Mouse (Mus musculus) kidney, embryonic 16.5 days (tissue): ENCODE measurements at regions not wholly inside any gene's neighbourhood (a gene's known extent, or its start where the extent isn't known, plus 50 kb on each side); places are given as distances from the start of the nearest gene placed in this dataset.

Experiments used
- ATAC-seq: fragments of 200-750 bp; cut with Nextera tagmentation; 2 replicates; pipeline ENCODE4 v1.8.0; 2017; ENCODE audit warnings: moderate TSS enrichment; ENCODE audit not compliant: low FRiP score, low TSS enrichment
- H3K27ac ChIP-seq: fragments of 300-500 bp; sonication (generic); 2 replicates; pipeline ENCODE4 v1.5.1; 2014; ENCODE audit warnings: low read length
- H3K27me3 ChIP-seq: fragments of 300-500 bp; sonication (generic); 2 replicates; pipeline ENCODE4 v1.6.1; 2014; ENCODE audit warnings: low read length, control low read depth, mixed read lengths; ENCODE audit not compliant: insufficient read depth
- H3K36me3 ChIP-seq: fragments of 300-500 bp; sonication (generic); 2 replicates; pipeline ENCODE4 v1.6.1; 2014; ENCODE audit warnings: low read length, control low read depth, mixed read lengths; ENCODE audit not compliant: insufficient read depth
- H3K4me1 ChIP-seq: fragments of 300-500 bp; sonication (generic); 2 replicates; pipeline ENCODE4 v1.6.1; 2014; ENCODE audit warnings: low read length, control low read depth, mixed read lengths; ENCODE audit not compliant: insufficient read depth
- H3K4me2 ChIP-seq: fragments of 300-500 bp; sonication (generic); replicated peaks from 2 replicates; pipeline ENCODE4 v1.6.1; 2014; ENCODE audit warnings: low read depth, low read length
- H3K4me3 ChIP-seq: fragments of 300-500 bp; sonication (generic); 2 replicates; pipeline ENCODE4 v1.5.1; 2014; ENCODE audit warnings: mild to moderate bottlenecking, low read length
- H3K9ac ChIP-seq: fragments of 300-500 bp; sonication (generic); replicated peaks from 2 replicates; pipeline ENCODE4 v1.6.1; 2014; ENCODE audit warnings: low read length
- H3K9me3 ChIP-seq: fragments of 300-500 bp; sonication (generic); 2 replicates; pipeline ENCODE4 v1.6.1; 2016; ENCODE audit warnings: low read length, control low read depth
- WGBS: fragments of 180-500 bp; shearing (Covaris S2); extraction: QIAGEN DNeasy Blood & Tissue Kit; methylation state at CpG from one replicate; pipeline ENCODE4 v1.1.7; 2014; 5-methylcytosine and 5-hydroxymethylcytosine counted together

DNA sequence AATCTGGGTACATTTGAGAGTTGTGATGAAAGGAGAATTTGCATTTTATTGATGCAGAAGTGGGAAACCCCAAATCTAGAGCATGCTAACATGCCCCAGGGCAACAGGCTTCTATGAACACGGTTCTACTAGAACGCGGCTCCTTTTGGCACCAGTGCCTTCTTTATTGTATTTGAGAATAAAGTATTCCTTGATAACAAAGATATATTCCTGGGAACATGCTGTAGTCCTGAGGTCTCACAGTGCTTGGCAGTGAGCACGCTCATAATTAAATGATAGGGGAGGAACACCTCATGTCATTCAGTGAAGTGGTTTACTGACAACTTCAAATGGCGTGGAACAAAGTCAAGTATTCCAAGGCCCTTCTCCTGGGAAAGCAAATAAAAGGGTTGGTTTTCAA is 212.1 kb upstream of the Osr1 start:
- H3K27me3 ChIP-seq: no peaks in the 10 kb centered on the region
- no peak overlapping the region for H3K4me2 ChIP-seq
- no peaks in the 10 kb centered on the region for H3K9me3 ChIP-seq
- H3K9ac ChIP-seq: no peak overlapping the region
- H3K4me3 ChIP-seq: no peak overlapping the region
- no peak for ATAC-seq
- WGBS: 80% methylated on average over 5 of the region's 5 CpGs
- no peak overlapping the region for H3K27ac ChIP-seq
- H3K4me1 ChIP-seq: no peaks in the 10 kb centered on the region
- H3K36me3 ChIP-seq: no peaks in the 10 kb centered on the region

DNA sequence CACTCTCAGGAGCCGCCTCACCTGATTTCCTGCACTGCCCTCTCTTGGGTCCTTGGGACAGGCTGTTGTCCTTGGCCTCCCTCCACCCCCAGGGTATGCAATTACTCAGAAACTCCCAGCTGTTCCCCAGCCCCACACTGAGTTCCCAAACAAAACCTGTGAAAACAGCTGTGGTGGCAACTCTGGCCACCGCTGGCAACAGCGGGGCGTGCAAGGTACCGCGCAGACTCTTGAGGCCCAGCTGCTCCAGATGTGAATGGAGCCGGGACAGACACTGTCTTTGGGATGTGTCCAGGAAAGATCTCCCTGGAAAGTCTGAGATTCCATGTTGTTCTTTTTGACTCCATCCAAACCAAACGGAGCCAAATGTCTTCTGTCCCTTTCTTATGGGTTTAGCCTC is 211.0 kb upstream of the Osr1 start:
- no peak overlapping the region for H3K27ac ChIP-seq
- no peaks in the 10 kb centered on the region for H3K9me3 ChIP-seq
- no peaks in the 10 kb centered on the region for H3K36me3 ChIP-seq
- WGBS: 42% methylated on average over 8 of the region's 8 CpGs
- no peak overlapping the region for H3K4me3 ChIP-seq
- no peaks in the 10 kb centered on the region for H3K27me3 ChIP-seq
- H3K4me2 ChIP-seq: no peak overlapping the region
- H3K4me1 ChIP-seq: no peaks in the 10 kb centered on the region
- ATAC-seq: no peak
- no peak overlapping the region for H3K9ac ChIP-seq

DNA sequence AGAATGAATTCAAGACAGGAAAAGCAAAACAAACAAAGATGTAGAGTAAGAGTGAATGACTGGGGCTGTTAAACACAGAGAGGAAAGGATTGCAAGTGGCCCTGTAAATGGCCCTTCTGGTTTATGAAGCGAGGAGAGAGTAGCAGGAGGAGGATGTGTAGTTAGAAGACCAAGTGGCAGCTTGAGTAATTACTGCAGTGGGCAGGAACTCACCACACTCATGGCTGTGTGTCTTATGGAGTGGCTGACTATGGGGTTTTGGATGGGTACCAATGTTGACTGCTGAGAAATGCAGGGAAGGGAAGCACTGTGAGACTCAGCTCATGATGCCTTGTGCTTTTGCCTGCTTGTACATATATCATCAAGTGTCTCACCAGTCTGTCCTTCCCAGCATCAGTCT is 204.0 kb upstream of the Osr1 start:
- ATAC-seq: peak; percentile 89
- H3K4me2 ChIP-seq: no peak overlapping the region
- no peaks in the 10 kb centered on the region for H3K27me3 ChIP-seq
- no peak overlapping the region for H3K9ac ChIP-seq
- no peak overlapping the region for H3K27ac ChIP-seq
- 9% methylated on average over 1 of the region's 1 CpGs for WGBS
- H3K9me3 ChIP-seq: no peaks in the 10 kb centered on the region
- H3K36me3 ChIP-seq: no peaks in the 10 kb centered on the region
- no peaks in the 10 kb centered on the region; the same call in 1 of the 2 replicates for H3K4me1 ChIP-seq
- H3K4me3 ChIP-seq: no peak overlapping the region

DNA sequence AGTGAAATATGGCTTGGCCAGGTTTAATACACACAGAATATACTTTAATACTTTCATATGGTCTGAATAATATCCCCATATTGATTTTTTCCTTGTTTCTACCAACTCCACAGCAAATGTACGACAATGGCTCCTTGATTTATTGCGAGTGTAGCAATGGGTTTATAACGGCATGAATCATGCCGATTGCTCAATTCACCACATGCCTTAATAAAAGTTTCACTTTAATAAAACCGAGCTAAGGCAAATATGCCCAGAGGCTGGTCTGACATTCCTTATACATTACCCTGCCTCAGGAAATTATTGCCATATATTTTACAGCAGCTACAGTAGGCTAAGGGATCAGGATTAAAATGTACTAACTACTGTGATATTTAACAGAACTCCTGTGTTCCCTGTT is 201.2 kb upstream of the Osr1 start:
- WGBS: 53% methylated on average over 5 of the region's 5 CpGs
- Histone ChIP-seq H3K36me3 (no peaks in the 10 kb centered on the region), H3K27ac (no peak overlapping the region), H3K4me3 (no peak overlapping the region), H3K9ac (no peak overlapping the region), H3K4me2 (no peak overlapping the region), H3K4me1 (no peaks in the 10 kb centered on the region; the same call in 1 of the 2 replicates), H3K27me3 (no peaks in the 10 kb centered on the region), H3K9me3 (no peaks in the 10 kb centered on the region)
- ATAC-seq: no peak

DNA sequence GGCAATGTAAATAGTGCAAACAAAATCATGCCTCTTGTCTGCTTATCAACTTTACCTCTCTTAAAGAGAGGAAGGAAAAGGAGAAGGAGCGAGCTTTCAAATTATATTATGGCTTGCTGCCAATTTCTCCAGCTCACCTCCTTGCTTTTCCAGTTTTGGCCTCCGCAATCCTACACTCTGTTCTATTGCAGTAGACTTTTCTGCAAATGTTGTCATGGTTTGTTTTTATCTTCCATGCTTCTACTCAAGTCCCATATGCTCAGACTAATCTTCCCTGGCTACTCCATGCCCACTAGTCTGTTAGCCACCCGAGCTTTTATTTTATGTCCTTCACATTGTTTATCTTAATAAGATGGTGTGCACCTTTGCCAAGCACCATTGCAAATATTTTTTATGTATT is 168.0 kb upstream of the Osr1 start:
- H3K4me3 ChIP-seq: no peak overlapping the region
- H3K27me3 ChIP-seq: no peaks in the 10 kb centered on the region
- H3K27ac ChIP-seq: no peak overlapping the region
- H3K4me1 ChIP-seq: no peaks in the 10 kb centered on the region
- no peaks in the 10 kb centered on the region for H3K9me3 ChIP-seq
- H3K4me2 ChIP-seq: no peak overlapping the region
- no peak overlapping the region for H3K9ac ChIP-seq
- no peaks in the 10 kb centered on the region for H3K36me3 ChIP-seq
- no peak for ATAC-seq
- WGBS: 73% methylated on average over 3 of the region's 3 CpGs

DNA sequence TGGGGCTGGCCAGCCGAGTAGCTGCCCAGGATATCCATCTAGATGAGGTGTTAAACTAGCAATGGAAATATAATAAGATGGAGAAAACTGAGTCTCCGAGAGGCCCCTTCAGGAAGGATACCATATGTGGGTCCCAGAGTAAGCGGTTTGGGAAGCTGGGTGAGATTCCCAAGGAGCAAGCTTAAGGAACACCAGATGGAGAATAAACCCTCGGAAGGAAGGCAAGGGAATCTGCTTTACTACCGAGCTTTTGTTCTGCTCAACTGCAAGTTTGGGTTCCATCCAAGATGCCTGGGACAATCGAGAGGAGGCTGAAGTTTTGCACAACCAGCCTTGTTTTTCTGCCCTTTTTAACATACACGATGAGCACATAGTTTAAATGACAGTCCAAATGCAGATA is 164.9 kb upstream of the Osr1 start:
- WGBS: 69% methylated on average over 7 of the region's 7 CpGs
- Histone ChIP-seq H3K9ac (no peak overlapping the region), H3K4me1 (no peaks in the 10 kb centered on the region), H3K9me3 (no peaks in the 10 kb centered on the region), H3K27ac (no peak overlapping the region), H3K4me3 (no peak overlapping the region), H3K4me2 (no peak overlapping the region), H3K27me3 (no peaks in the 10 kb centered on the region), H3K36me3 (no peaks in the 10 kb centered on the region)
- ATAC-seq: no peak

DNA sequence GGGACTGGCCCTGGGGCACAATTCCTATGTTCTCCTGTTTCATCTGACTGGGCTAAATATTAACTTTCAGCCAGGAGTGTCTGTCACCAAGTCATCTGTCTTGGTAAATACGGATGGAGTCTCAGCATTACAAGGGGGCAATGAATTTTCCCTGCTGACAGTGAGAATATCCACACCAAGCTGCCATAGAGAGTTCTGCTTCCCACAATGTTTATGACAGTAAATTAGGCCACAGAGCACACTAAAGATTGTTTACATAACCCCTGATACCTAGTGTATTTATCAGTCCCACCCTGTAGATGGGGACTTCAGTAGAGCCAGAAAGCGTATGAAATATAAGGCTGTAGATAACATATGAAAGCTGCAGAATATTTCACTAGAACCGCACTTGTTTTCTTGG is 150.6 kb upstream of the Osr1 start:
- H3K4me3 ChIP-seq: no peak overlapping the region
- no peaks in the 10 kb centered on the region for H3K36me3 ChIP-seq
- no peaks in the 10 kb centered on the region for H3K27me3 ChIP-seq
- H3K4me1 ChIP-seq: no peaks in the 10 kb centered on the region
- peak; percentile 65 for ATAC-seq
- WGBS: 25% methylated on average over 3 of the region's 3 CpGs
- H3K4me2 ChIP-seq: no peak overlapping the region
- H3K9me3 ChIP-seq: no peaks in the 10 kb centered on the region
- H3K9ac ChIP-seq: no peak overlapping the region
- no peak overlapping the region for H3K27ac ChIP-seq

DNA sequence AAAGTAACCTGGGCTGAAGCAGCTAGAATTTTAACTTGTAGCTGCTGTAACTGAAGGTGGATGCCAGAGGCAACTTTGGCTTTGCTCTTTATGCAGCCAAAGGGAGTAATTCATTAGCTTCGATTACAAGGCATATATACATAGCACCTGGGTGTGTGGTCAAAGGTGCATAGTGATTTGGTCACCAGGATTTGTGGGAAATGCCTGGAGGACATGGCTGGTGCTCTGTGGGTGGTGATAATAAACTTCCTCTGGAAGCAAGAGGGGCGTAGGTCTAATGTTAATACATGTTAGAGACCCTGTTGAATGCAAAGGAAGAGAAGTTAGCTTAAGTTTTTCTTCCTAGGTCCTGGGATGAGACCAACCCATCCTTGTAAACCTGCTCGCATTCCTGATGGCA is 139.3 kb upstream of the Osr1 start:
- Histone ChIP-seq H3K4me2 (no peak overlapping the region), H3K9ac (no peak overlapping the region), H3K36me3 (no peaks in the 10 kb centered on the region), H3K27ac (no peak overlapping the region), H3K27me3 (no peaks in the 10 kb centered on the region), H3K4me1 (no peaks in the 10 kb centered on the region), H3K4me3 (no peak overlapping the region), H3K9me3 (no peaks in the 10 kb centered on the region)
- no peak for ATAC-seq
- WGBS: 83% methylated on average over 3 of the region's 3 CpGs

DNA sequence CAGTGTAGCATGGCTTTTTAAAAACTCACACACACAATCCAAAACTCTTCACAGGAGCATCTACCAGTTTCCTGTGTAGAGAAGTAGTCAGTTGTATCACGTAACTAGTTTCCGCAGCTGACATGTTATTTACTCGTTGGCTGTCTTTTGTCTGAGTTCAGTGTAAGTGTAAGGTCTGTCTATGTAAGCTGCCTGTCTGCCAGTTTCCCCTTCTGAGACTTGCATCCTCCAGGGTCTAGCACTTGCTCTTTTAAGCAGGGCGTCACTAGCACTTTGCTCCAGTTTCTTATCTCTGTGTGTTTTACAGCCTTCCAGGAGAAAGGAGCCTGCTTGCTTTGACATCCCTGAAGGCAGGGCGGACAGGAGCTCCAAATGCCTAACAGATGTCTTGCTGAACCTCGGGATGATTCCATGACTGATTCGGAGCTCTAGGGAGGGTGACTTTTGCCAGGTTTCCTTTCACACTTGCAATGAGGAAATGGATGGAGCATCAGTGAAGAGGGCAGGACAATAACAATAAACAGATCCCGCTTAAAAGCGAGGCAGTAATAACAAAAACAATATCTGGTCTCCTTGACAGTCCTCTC is 131.2 kb upstream of the Osr1 start:
- no peak for ATAC-seq
- no peak overlapping the region for H3K27ac ChIP-seq
- no peak overlapping the region for H3K9ac ChIP-seq
- H3K4me2 ChIP-seq: peak overlapping the region; percentile 13; the same call in 1 of the 2 replicates
- no peaks in the 10 kb centered on the region for H3K36me3 ChIP-seq
- no peaks in the 10 kb centered on the region for H3K27me3 ChIP-seq
- H3K4me3 ChIP-seq: no peak overlapping the region
- no peaks in the 10 kb centered on the region for H3K9me3 ChIP-seq
- 12% methylated on average over 9 of the region's 9 CpGs for WGBS
- peaks cover 2% of the 10 kb centered on the region; the same call in 1 of the 2 replicates for H3K4me1 ChIP-seq

DNA sequence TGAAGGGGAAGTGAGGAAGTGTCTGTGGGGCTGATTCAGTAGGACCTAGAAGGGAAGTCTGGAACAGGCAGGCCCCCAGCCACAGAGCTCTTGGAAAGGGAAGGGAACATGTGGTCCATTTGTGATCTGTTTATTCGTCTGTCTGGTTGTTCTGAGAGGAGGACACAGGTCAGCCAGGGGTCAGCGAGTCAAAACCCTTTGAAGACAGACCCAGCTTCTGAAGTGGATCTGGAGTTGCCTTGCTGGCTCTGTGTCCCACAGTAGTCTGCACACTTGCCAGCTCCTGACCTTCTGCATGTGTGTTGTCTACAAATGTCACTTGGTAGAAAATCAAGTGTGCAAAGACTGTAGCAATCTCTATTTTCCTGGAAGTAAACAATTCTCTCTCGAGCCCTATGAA is 119.3 kb upstream of the Osr1 start:
- whole genome bisulfite sequencing: 11% methylated on average over 3 of the region's 3 CpGs
- no peaks in the 10 kb centered on the region for H3K36me3 ChIP-seq
- ATAC-seq: no peak
- H3K27me3 ChIP-seq: no peaks in the 10 kb centered on the region
- no peaks in the 10 kb centered on the region for H3K4me1 ChIP-seq
- no peak overlapping the region for H3K4me3 ChIP-seq
- H3K9me3 ChIP-seq: no peaks in the 10 kb centered on the region
- no peak overlapping the region for H3K9ac ChIP-seq
- H3K4me2 ChIP-seq: no peak overlapping the region
- no peak overlapping the region for H3K27ac ChIP-seq
